Mouse (Mus musculus): ENCODE measurements around the gene Josd2.
A peak's percentile ranks its signal among the peaks of the same experiment; 100 is the strongest.

Josd2 gene

GRCm38 (mm10) chr7:44501563-44502115 lies 33.9 kb downstream of the Josd2 start:
- DNase-seq, result peak; percentile 72 to 82

- no peak for DNase-seq
Observed at GRCm38 (mm10) chr7:44507491-44507890, 39.7 kb downstream of the Josd2 start.

- no peak for DNase-seq
Observed at GRCm38 (mm10) chr7:44519240-44519913, 51.6 kb downstream of the Josd2 start.

GRCm38 (mm10) chr7:44520990-44521389 lies 53.2 kb downstream of the Josd2 start:
- no peak for DNase-seq

Data from kidney, postnatal 25 days (tissue).